Mouse (Mus musculus): ENCODE measurements around the gene Dlk2. TPM values are rescaled to one million over a fixed set of nuclear protein-coding genes. Genes with fewer than 3 reads are reported as not detected.
A peak's percentile ranks its signal among the peaks of the same experiment; 100 is the strongest.

The Dlk2 gene
- polyA plus RNA-seq, 1 experiment from 2014 or later: 5.5 TPM

DNA sequence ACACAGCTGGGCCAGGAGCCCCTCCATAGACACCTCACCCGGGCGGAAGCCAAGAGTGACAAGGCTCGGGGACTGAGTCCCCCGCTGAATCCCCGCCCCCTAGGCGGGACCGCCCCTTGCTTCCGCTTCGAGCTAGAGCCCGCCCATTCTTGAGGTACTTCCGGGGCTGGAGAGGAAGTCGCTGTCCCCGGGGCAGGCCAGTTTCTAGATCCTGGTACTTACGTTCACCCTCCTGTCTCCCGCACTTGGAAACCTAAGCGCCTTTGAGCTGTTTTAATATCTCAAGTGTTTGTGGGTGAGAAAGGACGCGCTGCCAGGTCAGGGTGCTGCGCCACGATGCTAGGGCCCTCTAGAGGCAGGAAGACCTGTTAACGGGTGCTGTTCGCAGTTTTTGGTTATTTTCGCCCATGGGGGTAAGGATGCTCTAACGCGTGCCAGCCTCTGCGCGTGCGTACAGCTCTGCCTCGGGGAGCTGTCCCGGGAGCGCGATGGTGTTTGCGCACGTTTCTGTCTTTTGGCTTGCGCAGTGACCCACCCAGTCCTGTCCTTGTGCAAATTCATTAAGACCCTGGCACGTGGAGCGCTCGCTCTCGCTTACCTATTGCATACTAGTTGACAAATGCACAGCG is 30.8 kb downstream of the Dlk2 start, which contains the start of gene Abcc10:
TSS of gene Abcc10 (minus strand) at position 447 of the 629 bp plus-strand sequence.
- Histone ChIP-seq H3K4me1 (no peaks in the 10 kb centered on the region), H3K27me3 (no peaks in the 10 kb centered on the region), H3K4me2 (replicated peaks) (peak within 1 kb of the TSS; percentile 76), H3K9ac (peak within 1 kb of the TSS; percentile 82), H3K27ac (peak within 1 kb of the TSS; percentile 95), H3K9me3 (no peaks in the 10 kb centered on the region), H3K36me3 (peaks cover 10% of the 10 kb centered on the region; the same call in 1 of the 2 replicates), H3K4me3 (peak within 1 kb of the TSS; percentile 79)
- WGBS: under 1% methylated on average over 40 of the region's 40 CpGs
- peak; percentile 93 for ATAC-seq (ENCODE audit: insufficient number of reproducible peaks, insufficient read depth, low FRiP score, low TSS enrichment)

GRCm38 (mm10) chr17:46328723-46329122 is 31.5 kb downstream of the Dlk2 start:
- no peak overlapping the region for H3K4me3 ChIP-seq
- no peaks in the 10 kb centered on the region for H3K27me3 ChIP-seq
- peak overlapping the region; percentile 76 for H3K4me2 ChIP-seq (replicated peaks)
- no peak overlapping the region for H3K9ac ChIP-seq
- 73% methylated on average over 6 of the region's 6 CpGs for WGBS
- no peak for ATAC-seq (ENCODE audit: insufficient number of reproducible peaks, insufficient read depth, low FRiP score, low TSS enrichment)
- no peaks in the 10 kb centered on the region for H3K9me3 ChIP-seq
- H3K27ac ChIP-seq: no peak overlapping the region
- no peaks in the 10 kb centered on the region for H3K4me1 ChIP-seq
- peaks cover 4% of the 10 kb centered on the region; the same call in 1 of the 2 replicates for H3K36me3 ChIP-seq

DNA sequence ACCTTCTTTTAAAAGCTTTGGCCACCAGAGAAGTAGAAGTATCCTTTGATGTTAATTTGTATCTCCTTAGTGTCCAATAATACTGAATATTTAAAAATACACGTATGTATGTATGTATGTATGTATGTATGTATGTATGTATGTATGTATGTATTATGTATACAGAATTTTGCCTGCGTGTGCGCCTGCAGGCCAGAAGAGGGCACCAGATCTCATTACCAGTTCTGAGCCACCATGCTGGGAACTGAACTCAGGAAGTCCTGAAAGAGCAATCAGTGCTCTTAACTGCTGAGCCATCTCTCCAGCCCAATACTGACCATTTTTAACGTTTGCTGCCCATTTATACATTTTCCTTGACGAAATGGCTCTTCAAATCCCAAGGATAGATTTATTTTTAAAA is 39.3 kb downstream of the Dlk2 start:
- no peaks in the 10 kb centered on the region for H3K36me3 ChIP-seq
- H3K27ac ChIP-seq: no peak overlapping the region
- no peak overlapping the region for H3K4me2 ChIP-seq (replicated peaks)
- H3K9me3 ChIP-seq: no peaks in the 10 kb centered on the region
- no peaks in the 10 kb centered on the region for H3K27me3 ChIP-seq
- H3K9ac ChIP-seq: no peak overlapping the region
- H3K4me3 ChIP-seq: no peak overlapping the region
- WGBS: 26% methylated on average over 5 of the region's 5 CpGs
- ATAC-seq (ENCODE audit: insufficient number of reproducible peaks, insufficient read depth, low FRiP score, low TSS enrichment): no peak
- no peaks in the 10 kb centered on the region for H3K4me1 ChIP-seq

DNA sequence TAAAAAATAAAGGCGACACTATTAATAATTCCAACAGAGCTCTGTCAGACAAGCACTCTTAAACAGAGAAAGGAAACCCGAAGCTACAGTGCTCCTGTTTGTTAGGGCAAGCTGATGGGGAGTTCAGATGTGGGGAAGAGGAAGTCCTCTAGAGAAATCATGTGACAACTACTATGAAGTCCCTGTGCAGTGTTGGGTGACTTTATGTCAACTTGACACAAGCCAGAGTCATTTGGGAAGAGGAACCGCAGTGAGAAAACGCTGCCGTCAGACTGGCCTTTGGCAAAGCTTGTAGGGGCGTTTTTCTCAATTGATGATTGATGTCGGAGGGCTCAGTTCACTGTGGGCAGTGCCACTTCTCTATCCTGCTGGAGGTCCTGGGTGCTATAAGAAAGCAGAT is 44.0 kb downstream of the Dlk2 start:
- peaks cover 5% of the 10 kb centered on the region; the same call in 1 of the 2 replicates for H3K9me3 ChIP-seq
- no peak overlapping the region for H3K27ac ChIP-seq
- H3K36me3 ChIP-seq: no peaks in the 10 kb centered on the region
- H3K4me1 ChIP-seq: no peaks in the 10 kb centered on the region
- H3K4me2 ChIP-seq (replicated peaks): no peak overlapping the region
- WGBS: 67% methylated on average over 7 of the region's 7 CpGs
- H3K9ac ChIP-seq: no peak overlapping the region
- no peak overlapping the region for H3K4me3 ChIP-seq
- no peak for ATAC-seq (ENCODE audit: insufficient number of reproducible peaks, insufficient read depth, low FRiP score, low TSS enrichment)
- no peaks in the 10 kb centered on the region for H3K27me3 ChIP-seq

DNA sequence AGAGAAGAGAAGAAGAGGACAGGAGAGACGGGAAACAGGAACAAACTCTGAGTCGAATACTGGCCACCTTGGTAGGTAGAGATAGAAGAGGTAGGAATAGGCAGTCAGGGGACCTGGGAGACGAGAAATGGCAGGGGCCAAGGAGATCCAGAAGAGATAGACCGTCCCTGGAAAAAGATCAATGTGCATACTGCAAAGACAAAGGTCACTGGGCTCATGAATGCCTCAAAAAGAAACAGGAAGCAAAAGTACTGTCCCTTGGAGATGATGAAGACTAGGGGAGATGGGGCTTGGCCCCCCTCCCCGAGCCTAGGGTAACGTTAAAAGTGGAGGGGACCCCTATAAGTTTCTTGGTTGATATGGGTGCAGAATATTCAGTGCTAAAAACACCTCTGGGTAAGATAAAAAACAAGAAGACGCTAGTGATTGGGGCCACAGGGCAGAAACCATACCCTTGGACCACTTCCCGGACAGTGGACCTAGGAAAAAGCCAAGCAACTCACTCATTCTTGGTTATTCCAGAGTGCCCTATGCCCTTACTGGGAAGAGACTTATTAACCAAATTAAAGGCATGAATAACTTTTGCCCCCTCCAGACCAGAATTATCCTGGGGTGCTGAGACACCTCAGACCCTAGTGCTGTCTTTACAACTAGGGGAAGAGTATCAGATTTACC is 53.9 kb downstream of the Dlk2 start:
- H3K4me1 ChIP-seq: no peaks in the 10 kb centered on the region
- H3K27ac ChIP-seq: no peak overlapping the region
- H3K36me3 ChIP-seq: no peaks in the 10 kb centered on the region
- H3K27me3 ChIP-seq: no peaks in the 10 kb centered on the region
- WGBS: 82% methylated on average over 8 of the region's 8 CpGs
- ATAC-seq (ENCODE audit: insufficient number of reproducible peaks, insufficient read depth, low FRiP score, low TSS enrichment): no peak
- H3K9me3 ChIP-seq: peaks cover 2% of the 10 kb centered on the region; the same call in 1 of the 2 replicates
- no peak overlapping the region for H3K4me2 ChIP-seq (replicated peaks)
- H3K4me3 ChIP-seq: no peak overlapping the region
- no peak overlapping the region for H3K9ac ChIP-seq

Other genes with a start within 250 kb of the Dlk2 start
- 136 and 138 TPM in 2 replicates for gene Mrps18a, start 186.4 kb upstream of the Dlk2 start, polyA plus RNA-seq (2016; fragmentation: Nextera tagmentation; extraction: Ambion mirVana)
- 11.7 and 12.2 TPM in 2 replicates for gene Rsph9, start 153.2 kb upstream of the Dlk2 start, polyA plus RNA-seq (2016; fragmentation: Nextera tagmentation; extraction: Ambion mirVana)
- gene Mad2l1bp, start 143.9 kb upstream of the Dlk2 start, polyA plus RNA-seq (2016; fragmentation: Nextera tagmentation; extraction: Ambion mirVana): 33.0 and 33.7 TPM in 2 replicates
- 48.8 and 50.2 TPM in 2 replicates for gene Gtpbp2, start 136.4 kb upstream of the Dlk2 start, polyA plus RNA-seq (2016; fragmentation: Nextera tagmentation; extraction: Ambion mirVana)
- gene Polh, start 94.8 kb upstream of the Dlk2 start, polyA plus RNA-seq (2016; fragmentation: Nextera tagmentation; extraction: Ambion mirVana): 16.3 and 16.6 TPM in 2 replicates
- gene Xpo5, start 94.6 kb upstream of the Dlk2 start, polyA plus RNA-seq (2016; fragmentation: Nextera tagmentation; extraction: Ambion mirVana): 56.3 and 57.3 TPM in 2 replicates
- 100 and 102 TPM in 2 replicates for gene Polr1c, start 49.4 kb upstream of the Dlk2 start, polyA plus RNA-seq (2016; fragmentation: Nextera tagmentation; extraction: Ambion mirVana)
- 82.5 and 86.2 TPM in 2 replicates for gene Yipf3, start 49.3 kb upstream of the Dlk2 start, polyA plus RNA-seq (2016; fragmentation: Nextera tagmentation; extraction: Ambion mirVana)
- gene Lrrc73, start 43.9 kb upstream of the Dlk2 start, polyA plus RNA-seq (2016; fragmentation: Nextera tagmentation; extraction: Ambion mirVana): 1.2 and 1.4 TPM in 2 replicates
- gene Tjap1, start 14.4 kb upstream of the Dlk2 start, polyA plus RNA-seq (2016; fragmentation: Nextera tagmentation; extraction: Ambion mirVana): 64.0 and 66.4 TPM in 2 replicates
- 7.6 and 8.3 TPM in 2 replicates for gene Abcc10, start 30.9 kb downstream of the Dlk2 start, polyA plus RNA-seq (2016; fragmentation: Nextera tagmentation; extraction: Ambion mirVana)
- 16.9 and 18.2 TPM in 2 replicates for gene Zfp318, start 86.3 kb downstream of the Dlk2 start, polyA plus RNA-seq (2016; fragmentation: Nextera tagmentation; extraction: Ambion mirVana)
- 1.0 and 1.2 TPM in 2 replicates for gene Crip3, start 131.5 kb downstream of the Dlk2 start, polyA plus RNA-seq (2016; fragmentation: Nextera tagmentation; extraction: Ambion mirVana)
- not detected in 2 replicates for gene Slc22a7, start 141.0 kb downstream of the Dlk2 start, polyA plus RNA-seq (2016; fragmentation: Nextera tagmentation; extraction: Ambion mirVana)
- 0.88 and 1.3 TPM in 2 replicates for gene Ttbk1, start 190.3 kb downstream of the Dlk2 start, polyA plus RNA-seq (2016; fragmentation: Nextera tagmentation; extraction: Ambion mirVana)
- gene Dnph1, start 199.3 kb downstream of the Dlk2 start, polyA plus RNA-seq (2016; fragmentation: Nextera tagmentation; extraction: Ambion mirVana): 58.2 and 63.4 TPM in 2 replicates
- 12.4 and 13.4 TPM in 2 replicates for gene Cul9, start 249.0 kb downstream of the Dlk2 start, polyA plus RNA-seq (2016; fragmentation: Nextera tagmentation; extraction: Ambion mirVana)